Mouse (Mus musculus) midbrain, embryonic 10.5 days (tissue): ENCODE data around the gene Rps27. TPM values are rescaled to one million over a fixed set of nuclear protein-coding genes. Genes with fewer than 3 reads are reported as not detected.
"Not testable (repeated sequence)": the region's sequence is repeated elsewhere in the genome, so short reads cannot be mapped to it uniquely, and the experiment has no call there.

ENCODE experiments used
- DNase-seq: peaks from one replicate; pipeline ENCODE4 v3.0.0-alpha.2; 2017; ENCODE audit warnings: low spot score
- H3K27ac ChIP-seq: fragments of 300-500 bp; sonication (generic); replicated peaks from 2 replicates; pipeline ENCODE4 v1.5.1; 2016; ENCODE audit warnings: mild to moderate bottlenecking
- H3K27me3 ChIP-seq: fragments of 300-500 bp; sonication (generic); 2 replicates; pipeline ENCODE4 v1.6.1; 2016; ENCODE audit warnings: low read depth, mild to moderate bottlenecking; ENCODE audit not compliant: poor library complexity, severe bottlenecking
- H3K36me3 ChIP-seq: fragments of 300-500 bp; sonication (generic); 2 replicates; pipeline ENCODE4 v1.6.1; 2016; ENCODE audit warnings: mild to moderate bottlenecking, moderate library complexity
- H3K4me1 ChIP-seq: fragments of 300-500 bp; sonication (generic); 2 replicates; pipeline ENCODE4 v1.6.1; 2016
- H3K4me3 ChIP-seq: fragments of 300-500 bp; sonication (generic); 2 replicates; pipeline ENCODE4 v1.5.1; 2016; ENCODE audit warnings: mild to moderate bottlenecking, moderate library complexity
- H3K9me3 ChIP-seq: fragments of 300-500 bp; sonication (generic); replicated peaks from 2 replicates; pipeline ENCODE4 v1.6.1; 2016; ENCODE audit warnings: mild to moderate bottlenecking
- WGBS: fragments of 180-500 bp; shearing (Covaris S2); methylation state at CpG from one replicate; pipeline ENCODE4 v1.1.7; 2016; 5-methylcytosine and 5-hydroxymethylcytosine counted together
- polyA plus RNA-seq: library from polyadenylated mRNA; unstranded; fragments of >200 nt; fragmentation: Nextera tagmentation; extraction: Ambion mirVana; gene quantifications from 2 replicates; pipeline ENCODE4 v1.2.1, GENCODE M21; 2016

Rps27 gene
- polyA plus RNA-seq = 1,039 and 1,132 TPM in 2 replicates

DNA sequence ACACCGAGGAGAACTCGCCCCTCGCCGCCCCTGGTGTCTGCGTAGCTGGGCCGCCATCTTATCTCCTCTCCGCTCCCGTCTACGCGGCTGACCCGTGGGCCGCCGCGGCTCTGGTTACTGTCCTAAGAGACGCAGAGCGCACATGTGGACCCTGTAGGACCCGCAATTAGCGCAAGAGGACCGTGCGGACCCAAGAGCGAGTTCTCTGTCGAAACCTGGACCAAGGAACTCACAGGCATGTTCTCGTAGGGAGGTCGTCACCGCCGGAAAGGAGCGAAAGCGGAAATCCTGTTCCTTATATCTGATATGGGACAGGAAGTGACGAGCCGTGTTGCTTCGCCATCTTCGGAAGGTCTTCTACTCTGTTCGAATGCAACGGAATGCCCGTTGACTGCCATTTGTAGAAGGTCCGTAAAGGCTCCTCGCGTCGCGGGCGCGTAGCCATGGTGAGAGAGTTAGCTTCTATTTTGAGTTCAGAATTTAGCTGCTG is at the start of gene Rps27, which contains the start of gene Rab13:
TSS of gene Rps27 (minus strand) at position 275 of the 490 bp plus-strand sequence.
TSS of gene Rab13 (plus strand) at position 319 of the 490 bp plus-strand sequence.
- Histone ChIP-seq H3K27me3 (no peaks in the 10 kb centered on the region), H3K9me3 (no peaks in the 10 kb centered on the region), H3K36me3 (peaks cover 43% of the 10 kb centered on the region), H3K27ac (peak within 1 kb of the TSS; percentile 95), H3K4me3 (peak within 1 kb of the TSS; percentile 85), H3K4me1 (peaks cover 30% of the 10 kb centered on the region)
- DNase-seq = peak; percentile 91
- WGBS = under 1% methylated on average over 42 of the region's 42 CpGs

DNA sequence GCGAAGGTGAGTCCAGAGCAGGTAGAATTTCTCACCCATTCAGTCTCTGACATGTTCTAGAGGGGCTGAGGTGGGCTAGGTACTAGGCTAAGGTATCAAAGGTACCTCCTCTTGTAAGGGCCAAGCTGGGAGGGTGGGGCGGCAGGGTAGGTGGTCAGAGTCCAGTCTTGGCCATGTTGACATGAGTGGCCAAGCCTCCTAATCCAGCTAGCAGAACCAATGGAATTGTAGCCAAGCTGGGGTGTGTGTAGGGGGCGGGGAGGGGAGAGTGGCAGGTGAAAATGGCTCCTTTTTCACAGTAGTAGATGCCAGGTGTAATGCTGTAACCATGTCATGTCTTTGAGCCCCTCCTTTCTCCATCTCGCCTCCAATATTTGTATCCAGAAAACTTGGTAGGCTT is 45.1 kb upstream of the Rps27 start:
- H3K36me3 ChIP-seq = peaks cover 70% of the 10 kb centered on the region
- 93% methylated on average over 4 of the region's 4 CpGs for WGBS
- no peak for DNase-seq

DNA sequence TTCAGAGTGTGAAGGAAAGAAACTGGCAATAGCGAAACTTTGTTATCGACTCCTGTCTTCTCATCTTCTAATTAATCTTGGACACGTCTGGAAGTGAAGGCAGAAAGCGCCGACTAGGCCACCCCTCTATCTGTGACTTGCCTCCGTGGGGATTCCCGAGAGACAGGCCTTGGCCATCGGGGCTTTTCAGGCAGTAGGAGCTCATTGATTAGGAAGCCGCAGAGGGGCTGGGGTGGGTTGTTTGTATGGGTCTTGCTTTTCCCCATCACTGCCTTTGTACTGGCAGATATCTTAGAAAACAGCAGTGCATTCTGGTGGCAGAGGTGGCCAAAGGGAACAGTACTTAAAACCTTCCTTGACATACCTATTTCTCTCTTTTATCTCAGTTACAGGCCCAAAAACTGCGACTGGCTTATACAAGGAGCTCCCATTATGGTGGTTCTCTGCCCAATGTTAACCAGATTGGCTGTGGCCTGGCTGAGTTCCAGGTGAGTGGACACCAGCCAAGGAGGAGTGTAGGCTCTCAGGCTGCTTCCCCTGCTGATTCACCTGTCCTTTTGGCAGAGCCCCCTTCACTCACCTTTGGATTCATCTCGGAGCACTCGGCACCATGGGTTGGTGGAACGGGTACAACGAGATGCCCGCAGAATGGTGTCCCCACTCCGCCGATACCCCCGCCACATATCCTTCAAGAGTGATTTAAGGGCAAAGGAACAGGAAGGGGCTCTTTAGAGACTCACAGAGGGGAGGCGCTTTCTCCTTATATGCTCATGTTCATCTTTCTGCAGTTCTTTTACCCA is 43.5 kb upstream of the Rps27 start:
- DNase-seq = no peak
- Histone ChIP-seq H3K4me3 (no peak overlapping the region), H3K36me3 (peaks cover 54% of the 10 kb centered on the region), H3K4me1 (peaks cover 22% of the 10 kb centered on the region), H3K9me3 (no peaks in the 10 kb centered on the region), H3K27ac (no peak overlapping the region), H3K27me3 (no peaks in the 10 kb centered on the region)
- WGBS = 94% methylated on average over 19 of the region's 19 CpGs

More for the DNA sequence above, 45.1 kb upstream of the Rps27 start:
- no peak overlapping the region for H3K4me3 ChIP-seq
- no peaks in the 10 kb centered on the region for H3K27me3 ChIP-seq
- H3K27ac ChIP-seq = no peak overlapping the region
- H3K4me1 ChIP-seq = peaks cover 19% of the 10 kb centered on the region
- no peaks in the 10 kb centered on the region for H3K9me3 ChIP-seq

DNA sequence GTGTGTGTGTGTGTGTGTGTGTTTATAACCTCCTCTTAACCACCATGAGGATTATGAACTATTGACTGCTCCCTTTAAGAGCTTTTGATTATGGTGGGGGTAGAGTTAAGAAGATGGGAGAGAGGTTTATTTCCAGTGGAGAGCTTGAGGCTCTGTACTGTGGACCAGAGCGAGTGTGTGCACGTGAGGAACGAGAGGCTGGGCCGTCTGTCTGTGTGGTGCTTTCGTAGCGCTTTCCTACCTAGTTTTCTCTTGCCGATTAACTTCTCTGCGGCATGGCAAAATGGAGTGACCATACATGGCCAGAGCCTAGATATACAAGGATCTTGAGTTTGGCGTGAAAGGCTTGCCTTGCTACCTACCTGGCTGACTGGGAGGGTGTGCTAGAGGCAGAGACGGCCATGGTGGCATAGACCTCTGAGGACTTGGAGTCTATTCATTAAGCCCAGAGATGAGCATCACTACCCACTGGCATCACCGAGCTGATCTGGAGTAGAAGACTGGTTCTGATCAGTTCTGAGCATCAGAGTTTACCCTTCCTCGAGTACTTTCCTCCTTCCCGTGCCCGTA is 42.4 kb upstream of the Rps27 start:
- H3K4me1 ChIP-seq = peaks cover 22% of the 10 kb centered on the region
- H3K27ac ChIP-seq = no peak overlapping the region
- peak overlapping the region; percentile 90; the same call in 1 of the 2 replicates for H3K4me3 ChIP-seq
- whole genome bisulfite sequencing = 93% methylated on average over 14 of the region's 14 CpGs
- DNase-seq = no peak
- peaks cover 54% of the 10 kb centered on the region for H3K36me3 ChIP-seq
- H3K27me3 ChIP-seq = no peaks in the 10 kb centered on the region
- no peaks in the 10 kb centered on the region for H3K9me3 ChIP-seq

DNA sequence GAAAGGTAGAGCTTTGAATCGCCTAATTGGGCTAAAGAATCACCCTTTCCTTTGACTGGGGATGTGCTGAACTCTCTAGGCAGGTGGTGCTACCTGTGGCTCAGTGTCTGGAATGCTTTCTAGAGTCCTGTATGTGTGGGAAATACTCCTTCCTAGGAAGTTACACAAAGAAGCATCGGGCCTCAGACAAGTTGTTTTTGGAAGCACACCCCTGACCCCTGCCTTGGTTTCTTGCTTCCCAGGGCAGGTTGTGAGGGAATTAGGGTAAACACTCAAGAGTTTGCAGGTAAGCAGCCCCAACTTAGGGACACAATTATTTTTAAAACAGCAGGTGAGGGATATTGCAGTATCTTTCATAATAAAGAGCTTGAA is 41.7 kb upstream of the Rps27 start:
- H3K36me3 ChIP-seq = peaks cover 54% of the 10 kb centered on the region
- H3K9me3 ChIP-seq = no peaks in the 10 kb centered on the region
- peaks cover 22% of the 10 kb centered on the region for H3K4me1 ChIP-seq
- no peaks in the 10 kb centered on the region for H3K27me3 ChIP-seq
- H3K4me3 ChIP-seq = peak overlapping the region; percentile 90
- 26% methylated on average over 2 of the region's 2 CpGs for WGBS
- DNase-seq = no peak
- peak overlapping the region; percentile 91 for H3K27ac ChIP-seq

DNA sequence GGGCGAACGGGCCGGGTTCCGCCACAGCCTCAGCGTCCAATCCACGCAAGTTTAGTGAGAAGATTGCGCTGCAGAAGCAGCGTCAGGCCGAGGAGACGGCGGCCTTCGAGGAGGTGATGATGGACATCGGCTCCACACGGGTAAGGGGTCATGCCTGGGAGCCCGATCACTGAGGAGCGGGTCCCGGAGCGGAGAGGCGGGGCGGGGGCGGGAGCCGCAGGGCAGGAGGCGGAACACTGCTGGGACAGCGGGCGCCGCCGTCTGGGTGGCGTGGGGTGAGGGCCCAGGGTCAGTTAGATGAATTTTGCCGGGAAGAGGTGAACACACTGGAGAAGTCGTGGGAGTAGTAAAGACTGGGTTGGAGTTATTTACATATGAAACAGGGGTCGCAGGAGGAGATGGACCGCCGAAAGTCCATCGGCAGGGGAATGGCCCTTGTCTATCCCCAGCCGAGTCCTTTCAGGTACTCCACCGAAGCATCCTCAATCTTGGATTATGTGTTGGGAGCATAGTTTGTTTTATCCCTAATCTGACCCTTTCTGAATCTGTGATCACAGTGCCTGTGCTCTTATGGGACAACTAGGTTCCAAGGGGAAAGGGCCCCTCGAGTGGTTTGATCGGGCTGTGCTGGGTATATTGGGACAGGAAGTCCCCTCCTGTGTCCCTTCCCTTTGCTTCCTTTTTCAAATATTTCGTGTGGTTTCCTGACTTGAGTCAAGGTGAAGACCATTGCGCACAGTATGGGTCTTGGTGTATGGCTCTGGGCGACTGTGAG is 41.2 kb upstream of the Rps27 start:
- Histone ChIP-seq H3K36me3 (peaks cover 54% of the 10 kb centered on the region), H3K27ac (peak overlapping the region; percentile 91), H3K9me3 (no peaks in the 10 kb centered on the region), H3K4me3 (peak overlapping the region; percentile 90), H3K27me3 (no peaks in the 10 kb centered on the region), H3K4me1 (peaks cover 22% of the 10 kb centered on the region)
- DNase-seq = no peak
- WGBS = 1% methylated on average over 41 of the region's 41 CpGs

DNA sequence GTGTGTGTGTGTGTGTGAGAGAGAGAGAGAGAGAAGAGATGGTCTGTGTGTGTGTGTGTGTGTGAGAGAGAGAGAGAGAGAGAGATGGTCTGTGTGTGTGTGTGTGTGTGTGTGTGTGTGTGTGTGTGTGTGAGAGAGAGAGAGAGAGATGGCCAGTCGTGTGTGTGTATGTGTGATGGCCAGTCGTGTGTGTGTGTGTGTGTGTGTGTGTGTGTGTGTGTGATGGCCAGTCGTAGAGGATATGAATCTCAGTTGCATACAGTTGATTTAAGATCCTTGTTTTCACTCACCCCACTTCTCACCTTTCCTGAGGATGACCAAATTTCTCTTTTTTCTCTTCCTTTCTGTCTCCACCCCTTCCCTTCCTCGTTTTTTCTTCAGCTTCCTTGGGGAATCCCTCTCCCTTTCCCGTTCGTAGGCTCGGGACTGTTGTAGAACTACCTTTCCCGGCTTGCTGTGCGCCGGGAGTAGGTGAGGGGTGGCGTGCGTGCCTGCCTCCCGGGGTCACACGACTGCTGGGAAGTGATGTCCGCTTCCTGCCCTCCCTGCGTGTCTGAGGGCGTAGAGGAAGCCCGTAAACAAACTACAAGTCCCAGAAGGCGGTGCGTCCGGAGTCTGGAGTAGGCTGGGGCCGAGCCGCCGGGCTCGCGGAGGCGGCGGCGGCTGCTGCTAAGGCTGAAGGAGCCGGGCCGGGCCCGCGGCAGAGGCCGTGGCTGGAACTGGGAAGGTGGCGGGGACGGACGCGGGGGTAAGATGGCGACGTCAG is 40.4 kb upstream of the Rps27 start, which contains the start of gene Crtc2:
TSS of gene Crtc2 (plus strand) at position 511 of the 766 bp plus-strand sequence.
- H3K9me3 ChIP-seq = no peaks in the 10 kb centered on the region
- no peaks in the 10 kb centered on the region for H3K27me3 ChIP-seq
- H3K4me3 ChIP-seq = peak within 1 kb of the TSS; percentile 90
- H3K4me1 ChIP-seq = peaks cover 30% of the 10 kb centered on the region
- WGBS = 3% methylated on average over 40 of the region's 40 CpGs
- peaks cover 50% of the 10 kb centered on the region for H3K36me3 ChIP-seq
- peak within 1 kb of the TSS; percentile 91 for H3K27ac ChIP-seq
- DNase-seq = peak; percentile 96

DNA sequence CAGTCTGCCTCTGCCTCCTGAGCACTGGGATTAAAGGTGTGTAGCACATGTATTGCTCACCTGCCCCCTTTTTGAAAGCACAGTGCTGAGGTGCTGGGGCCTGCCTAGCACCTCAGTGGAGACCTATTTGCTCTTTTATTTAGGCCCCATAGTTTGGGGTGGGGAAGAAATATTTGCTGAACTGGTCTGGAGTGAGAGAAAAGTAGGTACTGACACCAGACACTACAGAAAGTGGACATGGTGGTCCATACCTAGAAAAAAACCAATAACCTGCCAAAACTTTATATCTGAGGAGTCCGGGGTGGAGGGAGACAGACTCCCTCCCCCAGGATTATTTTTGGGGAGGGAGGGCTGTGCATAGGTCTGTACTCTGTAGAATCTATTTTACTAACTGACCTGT is 39.7 kb upstream of the Rps27 start:
- WGBS = 88% methylated on average over 1 of the region's 1 CpGs
- H3K4me1 ChIP-seq = peaks cover 36% of the 10 kb centered on the region
- not testable (repeated sequence) for H3K27ac ChIP-seq, DNase-seq, H3K9me3 ChIP-seq, H3K27me3 ChIP-seq
- H3K4me3 ChIP-seq = peak overlapping the region; percentile 90
- peaks cover 43% of the 10 kb centered on the region for H3K36me3 ChIP-seq

DNA sequence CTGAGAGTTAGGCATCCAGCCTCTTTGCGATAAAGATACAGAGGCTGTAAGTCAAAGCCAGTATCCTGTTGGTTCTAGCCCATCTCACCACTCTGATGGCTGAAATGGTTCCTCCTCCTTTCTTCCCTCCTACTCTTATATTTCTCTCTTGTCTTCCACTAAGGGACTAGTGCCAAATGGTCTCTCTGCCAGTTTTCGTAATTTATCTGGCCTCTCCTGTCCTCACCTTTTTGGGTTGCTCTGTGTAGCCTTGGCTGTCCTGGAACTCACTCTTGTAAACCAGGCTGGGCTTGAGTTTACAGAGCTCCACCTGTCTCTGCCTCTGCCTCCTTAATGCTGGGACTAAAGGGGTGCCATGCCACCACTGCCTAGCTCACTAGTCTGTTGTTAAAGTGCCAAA is 39.2 kb upstream of the Rps27 start:
- 89% methylated on average over 2 of the region's 2 CpGs for WGBS
- not testable (repeated sequence) for H3K27me3 ChIP-seq, H3K27ac ChIP-seq, H3K4me3 ChIP-seq, H3K9me3 ChIP-seq, DNase-seq
- Histone ChIP-seq H3K4me1 (peaks cover 39% of the 10 kb centered on the region), H3K36me3 (peaks cover 38% of the 10 kb centered on the region)

DNA sequence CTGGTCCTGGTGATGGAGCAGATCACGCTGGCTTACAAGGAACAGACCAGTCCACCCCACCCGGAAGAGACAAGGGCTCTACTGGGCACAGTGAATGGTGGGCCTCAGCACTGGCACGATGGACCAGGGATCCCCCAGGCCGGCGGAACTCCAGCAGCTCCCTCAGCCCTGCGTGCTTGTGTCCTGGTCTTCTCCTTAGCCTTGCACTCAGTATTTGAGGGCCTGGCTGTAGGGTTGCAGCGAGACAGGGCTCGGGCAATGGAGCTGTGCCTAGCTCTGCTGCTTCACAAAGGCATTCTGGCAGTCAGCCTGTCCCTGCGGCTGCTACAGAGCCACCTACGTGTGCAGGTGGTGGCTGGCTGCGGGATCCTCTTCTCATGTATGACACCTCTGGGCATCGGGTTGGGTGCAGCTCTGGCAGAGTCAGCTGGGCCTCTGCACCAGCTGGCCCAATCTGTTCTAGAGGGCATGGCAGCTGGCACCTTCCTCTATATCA is 38.3 kb upstream of the Rps27 start:
- H3K27ac ChIP-seq, H3K4me3 ChIP-seq, DNase-seq, H3K9me3 ChIP-seq, H3K27me3 ChIP-seq: not testable (repeated sequence)
- H3K36me3 ChIP-seq = peaks cover 29% of the 10 kb centered on the region
- WGBS = 93% methylated on average over 9 of the region's 12 CpGs
- H3K4me1 ChIP-seq = peaks cover 43% of the 10 kb centered on the region

DNA sequence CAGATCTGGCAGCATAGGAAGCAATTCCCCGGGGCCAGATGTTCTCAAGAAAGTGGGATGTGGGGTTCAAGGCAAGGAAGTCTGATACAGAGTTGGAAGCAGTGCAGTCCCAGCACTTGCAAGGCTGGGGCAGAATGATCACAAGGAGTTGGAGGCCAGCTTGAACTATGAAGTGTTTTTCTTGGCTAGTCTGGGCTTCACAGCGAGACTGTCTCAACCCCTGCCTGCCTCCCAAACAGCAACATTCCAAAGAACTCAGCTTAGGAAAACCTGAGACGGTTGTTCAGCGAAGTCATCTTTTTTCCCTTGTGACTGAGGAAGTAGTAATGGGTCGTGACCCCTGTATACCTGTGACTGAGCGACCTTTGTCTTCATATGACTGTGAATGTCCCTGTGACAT is 37.3 kb upstream of the Rps27 start:
- H3K36me3 ChIP-seq = peaks cover 27% of the 10 kb centered on the region
- no peak overlapping the region for H3K27ac ChIP-seq
- H3K4me3 ChIP-seq = no peak overlapping the region
- WGBS = 92% methylated on average over 6 of the region's 6 CpGs
- no peak for DNase-seq
- H3K9me3 ChIP-seq = no peaks in the 10 kb centered on the region
- peaks cover 38% of the 10 kb centered on the region for H3K4me1 ChIP-seq
- no peaks in the 10 kb centered on the region for H3K27me3 ChIP-seq

DNA sequence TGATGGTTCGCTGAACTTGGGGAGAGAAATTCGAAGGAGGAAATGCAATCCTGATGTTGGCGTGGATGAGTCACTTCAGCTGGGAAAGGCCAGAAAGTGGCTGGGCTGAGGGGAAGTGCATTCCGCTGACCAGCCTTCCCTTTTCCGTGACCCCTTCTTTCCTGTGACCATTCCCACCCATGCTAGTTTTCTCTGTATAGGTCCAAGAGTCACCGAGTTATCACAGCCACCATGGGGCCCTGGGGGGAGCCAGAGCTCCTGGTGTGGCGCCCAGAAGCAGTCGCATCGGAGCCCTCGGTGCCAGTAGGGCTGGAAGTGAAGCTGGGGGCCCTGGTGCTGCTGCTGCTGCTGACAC is 35.3 kb upstream of the Rps27 start:
- H3K4me1 ChIP-seq = peaks cover 30% of the 10 kb centered on the region
- WGBS = 12% methylated on average over 10 of the region's 10 CpGs

More for the DNA sequence above, 35.3 kb upstream of the Rps27 start:
- H3K27me3 ChIP-seq = no peaks in the 10 kb centered on the region
- no peak for DNase-seq
- H3K9me3 ChIP-seq = no peaks in the 10 kb centered on the region
- H3K4me3 ChIP-seq = peak overlapping the region; percentile 72
- H3K36me3 ChIP-seq = peaks cover 27% of the 10 kb centered on the region
- peak overlapping the region; percentile 92 for H3K27ac ChIP-seq
